ENCODE assay signal across 13 mouse cellular contexts in the genomic region with DNA sequence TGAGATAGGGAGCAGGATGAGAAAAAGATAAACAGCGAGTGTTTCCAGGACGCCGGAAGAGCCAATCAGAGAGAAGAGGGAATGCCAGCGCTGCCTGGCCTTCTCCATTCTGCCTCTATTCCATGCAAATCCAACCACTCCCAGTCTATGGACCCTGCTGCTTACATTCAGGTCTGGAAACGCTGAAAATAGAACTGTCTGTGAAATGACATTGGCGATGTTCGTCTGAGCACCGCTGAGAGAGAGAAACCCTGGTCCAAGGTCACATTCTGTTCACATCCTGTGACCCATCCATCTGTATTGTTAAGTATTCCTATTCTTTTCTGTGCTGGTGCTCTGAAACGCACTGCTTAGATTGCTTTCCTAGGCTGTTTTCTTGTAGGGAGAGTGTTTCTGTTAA. TPM values are rescaled to one million over a fixed set of nuclear protein-coding genes. Genes with fewer than 3 reads are reported as not detected.
DNase-seq lines count a peak whose midpoint lies in the region; ATAC-seq and TF ChIP-seq lines count a peak whose summit lies in the region.
"Had no signal": no experiment of that assay in that cellular context is flagged by ENCODE, and none has a peak within 500 bp of the region (broad histone marks: within the 10 kb centered on the region; RNA-seq: fewer than 3 reads in every experiment).

No protein-coding gene starts in this region.

- no peak for ATAC-seq in heart, postnatal 0 days (ENCODE audit: insufficient read depth, low read depth)
- peak; percentile 82 for ATAC-seq in forebrain, embryonic 15.5 days (replicated peaks)
- ATAC-seq in midbrain, embryonic 15.5 days (replicated peaks), result no peak
- no peak for ATAC-seq in intestine, postnatal 0 days

- peaks cover 6% of the 10 kb centered on the region; the same call in 1 of the 2 replicates for H3K4me1 ChIP-seq in heart, postnatal 0 days (ENCODE audit: control insufficient read depth, insufficient read depth)
- peaks cover 19% of the 10 kb centered on the region for H3K4me1 ChIP-seq in forebrain, embryonic 15.5 days
- peaks cover 17% of the 10 kb centered on the region for H3K4me1 ChIP-seq in midbrain, embryonic 15.5 days
- H3K4me1 ChIP-seq in intestine, postnatal 0 days (replicated peaks; ENCODE audit: control insufficient read depth, insufficient read depth, low read length), result no peaks in the 10 kb centered on the region
- H3K4me1 ChIP-seq in thymus, adult 2 months (replicated peaks; ENCODE audit: control insufficient read depth, insufficient read depth, low read length), result no peaks in the 10 kb centered on the region
- H3K4me1 ChIP-seq: liver, embryonic 15.5 days had no signal

- no peak overlapping the region for H3K9ac ChIP-seq in heart, postnatal 0 days (replicated peaks; ENCODE audit: low read depth, low read length)
- H3K9ac ChIP-seq in forebrain, embryonic 15.5 days (replicated peaks), result peak overlapping the region; percentile 34; the same call in 1 of the 2 replicates
- 0 out of 2 replicates have a peak overlapping the region, but pooled peaks have one; percentile 19 for H3K9ac ChIP-seq in midbrain, embryonic 15.5 days
- H3K9ac ChIP-seq in intestine, postnatal 0 days (ENCODE audit: low read depth, low read length), result no peak overlapping the region
- H3K9ac ChIP-seq: liver, embryonic 15.5 days had no signal

- TF ChIP-seq CTCF in heart, postnatal 0 days (IDR thresholded peaks at IDR 0.05; ENCODE audit: low read depth), result no peak
- TF ChIP-seq CTCF in intestine, postnatal 0 days (IDR thresholded peaks at IDR 0.05; ENCODE audit: low read depth), result no peak
- no peak for TF ChIP-seq CTCF in thymus, adult 2 months (IDR thresholded peaks at IDR 0.05; ENCODE audit: borderline replicate concordance, control insufficient read depth, extremely low read depth, insufficient read depth, low read length, poor library complexity)

- no peak for TF ChIP-seq POLR2A in thymus, adult 2 months (IDR thresholded peaks at IDR 0.05; ENCODE audit: control insufficient read depth, extremely low read depth, insufficient read depth, low read length, poor library complexity)

- TF ChIP-seq EP300 in heart, postnatal 0 days (IDR thresholded peaks at IDR 0.05; ENCODE audit: low read depth), result no peak

- no peaks in the 10 kb centered on the region for H3K27me3 ChIP-seq in heart, postnatal 0 days (ENCODE audit: control insufficient read depth, insufficient read depth, low read length)
- H3K27me3 ChIP-seq in forebrain, embryonic 15.5 days, result no peaks in the 10 kb centered on the region
- H3K27me3 ChIP-seq in midbrain, embryonic 15.5 days (replicated peaks), result no peaks in the 10 kb centered on the region
- no peaks in the 10 kb centered on the region for H3K27me3 ChIP-seq in intestine, postnatal 0 days (replicated peaks; ENCODE audit: control insufficient read depth, insufficient read depth, low read length)
- H3K27me3 ChIP-seq in thymus, adult 2 months (ENCODE audit: control insufficient read depth, insufficient read depth, low read length), result no peaks in the 10 kb centered on the region
- H3K27me3 ChIP-seq: CH12.LX; liver, embryonic 15.5 days had no signal

- H3K36me3 ChIP-seq in heart, postnatal 0 days (replicated peaks; ENCODE audit: control insufficient read depth, insufficient read depth, low read length), result no peaks in the 10 kb centered on the region
- no peaks in the 10 kb centered on the region for H3K36me3 ChIP-seq in forebrain, embryonic 15.5 days
- H3K36me3 ChIP-seq in midbrain, embryonic 15.5 days (replicated peaks), result no peaks in the 10 kb centered on the region
- no peaks in the 10 kb centered on the region for H3K36me3 ChIP-seq in intestine, postnatal 0 days (ENCODE audit: control insufficient read depth, insufficient read depth)
- H3K36me3 ChIP-seq in thymus, adult 2 months (ENCODE audit: control insufficient read depth, insufficient read depth, low read length), result no peaks in the 10 kb centered on the region
- H3K36me3 ChIP-seq: liver, embryonic 15.5 days had no signal

- no peak for DNase-seq in heart, postnatal 0 days (ENCODE audit: low spot score)
- DNase-seq in heart, adult 11 months, result no peak
- peak; percentile 74 for DNase-seq in ZHBTc4 (ENCODE audit: low read depth, low spot score)
- no peak for DNase-seq in thymus, adult 2 months
- no peak for DNase-seq in kidney, adult 18-20 months
- DNase-seq: cerebellum, postnatal 14 days; right cerebral cortex, postnatal 14 days; thymus, postnatal 14 days had no signal

- H3K27ac ChIP-seq in heart, postnatal 0 days (ENCODE audit: low read depth), result no peak overlapping the region
- peak overlapping the region; percentile 86 for H3K27ac ChIP-seq in forebrain, embryonic 15.5 days (replicated peaks)
- peak overlapping the region; percentile 73 for H3K27ac ChIP-seq in midbrain, embryonic 15.5 days
- H3K27ac ChIP-seq in intestine, postnatal 0 days (ENCODE audit: low read depth, low read length), result no peak overlapping the region
- no peak overlapping the region for H3K27ac ChIP-seq in thymus, adult 2 months (ENCODE audit: control insufficient read depth, insufficient read depth, low read length)
- H3K27ac ChIP-seq: liver, embryonic 15.5 days had no signal

- no peak overlapping the region for H3K4me3 ChIP-seq in heart, postnatal 0 days (ENCODE audit: low read depth, low read length)
- H3K4me3 ChIP-seq in forebrain, embryonic 15.5 days, result no peak overlapping the region
- no peak overlapping the region for H3K4me3 ChIP-seq in midbrain, embryonic 15.5 days
- no peak overlapping the region for H3K4me3 ChIP-seq in intestine, postnatal 0 days (ENCODE audit: low read depth, low read length)
- no peak overlapping the region for H3K4me3 ChIP-seq in thymus, adult 2 months (ENCODE audit: control insufficient read depth, insufficient read depth, low read length)
- H3K4me3 ChIP-seq: liver, embryonic 15.5 days had no signal

- H3K9me3 ChIP-seq in heart, postnatal 0 days (replicated peaks; ENCODE audit: control insufficient read depth, low read length), result no peaks in the 10 kb centered on the region
- H3K9me3 ChIP-seq in forebrain, embryonic 15.5 days, result no peaks in the 10 kb centered on the region
- H3K9me3 ChIP-seq in midbrain, embryonic 15.5 days, result no peaks in the 10 kb centered on the region
- H3K9me3 ChIP-seq in intestine, postnatal 0 days (ENCODE audit: control insufficient read depth), result no peaks in the 10 kb centered on the region
- H3K9me3 ChIP-seq: liver, embryonic 15.5 days had no signal

- H3K4me2 ChIP-seq in heart, postnatal 0 days (ENCODE audit: low read depth, low read length), result peak overlapping the region; percentile 11; the same call in 1 of the 2 replicates
- H3K4me2 ChIP-seq in forebrain, embryonic 15.5 days (replicated peaks), result peak overlapping the region; percentile 33
- peak overlapping the region; percentile 35 for H3K4me2 ChIP-seq in midbrain, embryonic 15.5 days
- no peak overlapping the region for H3K4me2 ChIP-seq in intestine, postnatal 0 days (replicated peaks; ENCODE audit: low read depth)
- H3K4me2 ChIP-seq: liver, embryonic 15.5 days had no signal

- WGBS in heart, postnatal 0 days, result 10% methylated on average over 9 of the region's 9 CpGs
- 5% methylated on average over 9 of the region's 9 CpGs for WGBS in forebrain, embryonic 15.5 days
- WGBS in midbrain, embryonic 15.5 days, result 13% methylated on average over 9 of the region's 9 CpGs
- 31% methylated on average over 9 of the region's 9 CpGs for WGBS in intestine, postnatal 0 days
- 93% methylated on average over 9 of the region's 9 CpGs for WGBS in thymus, adult 2 months

RNA-seq across cellular contexts. Expression of a gene that starts 9.6 kb away (rescaled TPM):
- total RNA-seq in heart, postnatal 0 days (2014; rRNA removed; ENCODE audit: low replicate concordance), result 94.9 and 132 TPM in 2 replicates
- polyA plus RNA-seq in heart, postnatal 0 days (2015; fragmentation: Nextera tagmentation; extraction: Ambion mirVana), result 139 TPM in 2 replicates
- polyA plus RNA-seq in forebrain, embryonic 15.5 days (2015; fragmentation: Nextera tagmentation; extraction: Ambion mirVana), result 171 and 176 TPM in 2 replicates
- polyA plus RNA-seq in midbrain, embryonic 15.5 days (2015; fragmentation: Nextera tagmentation; extraction: Ambion mirVana), result 181 and 183 TPM in 2 replicates
- 77.1 and 80.7 TPM in 2 replicates for polyA plus RNA-seq in intestine, postnatal 0 days (2015; fragmentation: Nextera tagmentation; extraction: Ambion mirVana)
- polyA plus RNA-seq in thymus, adult 2 months (2012; rRNA removed), result 182 and 201 TPM in 2 replicates

RNA-seq across cellular contexts. Expression of a gene that starts 38.7 kb away (rescaled TPM):
- total RNA-seq in heart, postnatal 0 days (2014; rRNA removed; ENCODE audit: low replicate concordance), result 12.4 and 16.8 TPM in 2 replicates
- polyA plus RNA-seq in heart, postnatal 0 days (2015; fragmentation: Nextera tagmentation; extraction: Ambion mirVana), result 0.63 and 1.2 TPM in 2 replicates
- polyA plus RNA-seq in forebrain, embryonic 15.5 days (2015; fragmentation: Nextera tagmentation; extraction: Ambion mirVana), result 3.4 and 3.6 TPM in 2 replicates
- polyA plus RNA-seq in midbrain, embryonic 15.5 days (2015; fragmentation: Nextera tagmentation; extraction: Ambion mirVana), result 2.1 and 2.3 TPM in 2 replicates
- polyA plus RNA-seq in intestine, postnatal 0 days (2015; fragmentation: Nextera tagmentation; extraction: Ambion mirVana), result 6.9 and 7.1 TPM in 2 replicates
- 81.6 and 85.6 TPM in 2 replicates for polyA plus RNA-seq in thymus, adult 2 months (2012; rRNA removed)
- polyA plus RNA-seq: liver, embryonic 15.5 days had no signal

Comparison
In these comparisons a context has a peak if more than half of its experiments do, and no peak if none do; other contexts are left out.
1. H3K27ac ChIP-seq: peak in forebrain, embryonic 15.5 days (single experiment) and midbrain, embryonic 15.5 days (single experiment); none in heart, postnatal 0 days (single experiment), intestine, postnatal 0 days (single experiment) and thymus, adult 2 months (single experiment).
2. H3K9ac ChIP-seq: peak in forebrain, embryonic 15.5 days (single experiment) and midbrain, embryonic 15.5 days (single experiment); none in heart, postnatal 0 days (single experiment) and intestine, postnatal 0 days (single experiment).
3. RNA of a gene that starts 38.7 kb away (polyA plus RNA-seq): 81.6 to 85.6 TPM in thymus, adult 2 months; 6.9 to 7.1 TPM in intestine, postnatal 0 days, 3.4 to 3.6 TPM in forebrain, embryonic 15.5 days, 2.1 to 2.3 TPM in midbrain, embryonic 15.5 days and 0.63 to 1.2 TPM in heart, postnatal 0 days; every median in the first group is over 10 times any median in the second.